Mouse (Mus musculus): ENCODE data around the gene Gatad2b. TPM values are rescaled to one million over a fixed set of nuclear protein-coding genes. Genes with fewer than 3 reads are reported as not detected.

Gatad2b gene
- polyA plus RNA-seq, 1 experiment = 26.0 TPM

DNA sequence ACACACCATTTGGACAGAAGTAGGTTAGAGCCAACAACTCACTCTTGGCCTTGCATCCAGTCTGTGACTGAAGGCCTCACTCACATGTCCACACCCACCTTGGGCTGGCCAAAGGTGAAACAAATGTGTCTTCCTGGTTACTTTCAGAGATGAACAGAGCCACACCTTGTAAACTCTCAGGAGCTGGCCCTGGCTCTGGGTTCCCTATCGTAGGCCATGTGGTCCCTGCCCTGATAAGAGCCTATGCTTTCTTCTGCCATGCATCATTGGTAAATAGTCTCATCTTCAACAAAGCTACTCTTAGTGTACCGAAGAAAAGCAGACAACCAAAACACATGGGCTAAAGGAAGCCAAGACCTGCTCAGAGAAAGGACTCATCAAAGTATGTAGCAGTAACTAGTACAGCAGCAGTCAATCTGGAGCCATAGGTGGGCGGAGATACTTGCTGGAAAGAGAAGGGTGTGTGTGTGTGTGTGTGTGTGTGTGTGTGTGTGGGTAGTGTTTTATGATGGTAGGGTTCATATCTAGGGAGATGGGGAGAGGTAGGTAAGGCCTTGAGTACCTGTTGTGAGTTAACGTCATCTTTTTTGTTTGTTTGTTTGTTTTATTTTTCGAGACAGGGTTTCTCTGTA, 74.1 kb downstream of the Gatad2b start:
- Histone ChIP-seq H3K4me1 (ENCODE audit: control insufficient read depth, insufficient read depth, low read length) (no peaks in the 10 kb centered on the region), H3K4me3 (replicated peaks; ENCODE audit: extremely low read depth, low read depth, low read length) (no peak overlapping the region)
- 81% methylated on average over 5 of the region's 5 CpGs for WGBS
- DNase-seq = no peak
- no peak for TF ChIP-seq POLR2A (IDR thresholded peaks at IDR 0.05; ENCODE audit: borderline replicate concordance, extremely low read depth, low read depth, low read length)
- TF ChIP-seq CTCF (IDR thresholded peaks at IDR 0.05; ENCODE audit: insufficient read depth, low read length) = no peak

DNA sequence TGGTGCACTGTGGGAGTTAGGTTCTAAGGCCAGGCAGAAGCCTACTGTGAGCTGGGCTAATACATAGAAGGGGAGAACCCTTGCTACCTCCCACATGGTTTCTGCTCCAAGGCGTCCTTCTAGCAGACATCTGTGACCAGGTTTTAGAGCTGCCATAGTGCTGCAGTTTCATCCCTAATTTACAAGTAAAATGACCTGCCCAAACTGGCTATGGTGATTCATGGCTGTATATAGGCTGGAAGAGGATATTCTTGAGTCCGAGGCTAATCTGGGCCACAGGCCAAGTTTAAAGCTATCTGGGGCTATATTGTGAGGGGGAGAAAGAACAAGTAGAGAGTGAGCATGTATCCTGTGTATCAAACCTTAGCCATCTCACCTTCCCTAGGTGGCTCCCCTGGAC, 76.1 kb downstream of the Gatad2b start:
- 41% methylated on average over 2 of the region's 2 CpGs for WGBS
- DNase-seq = no peak
- TF ChIP-seq POLR2A (IDR thresholded peaks at IDR 0.05; ENCODE audit: borderline replicate concordance, extremely low read depth, low read depth, low read length) (no peak), CTCF (IDR thresholded peaks at IDR 0.05; ENCODE audit: insufficient read depth, low read length) (no peak)
- Histone ChIP-seq H3K4me3 (replicated peaks; ENCODE audit: extremely low read depth, low read depth, low read length) (no peak overlapping the region), H3K4me1 (ENCODE audit: control insufficient read depth, insufficient read depth, low read length) (no peaks in the 10 kb centered on the region)

DNA sequence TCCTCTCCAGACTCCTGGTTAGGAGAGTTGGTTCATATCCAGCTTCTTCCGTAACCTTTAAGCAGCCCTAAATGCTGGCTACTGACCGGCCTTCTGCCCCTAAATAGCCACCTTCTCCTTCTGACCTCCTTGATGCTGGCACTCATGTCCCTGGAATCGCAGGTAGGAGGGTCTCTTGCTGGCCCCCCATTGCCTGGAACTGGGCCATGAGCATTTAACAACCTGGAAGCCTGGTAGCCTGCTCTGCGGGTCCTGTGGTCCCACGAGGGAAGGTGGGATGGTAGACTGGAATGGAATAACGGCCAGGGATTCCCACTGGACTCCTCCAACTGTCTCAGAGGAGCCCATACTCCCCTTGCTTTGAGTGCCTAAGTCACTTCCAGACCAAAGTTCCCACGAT, 78.9 kb downstream of the Gatad2b start:
- 74% methylated on average over 7 of the region's 7 CpGs for WGBS
- TF ChIP-seq POLR2A (IDR thresholded peaks at IDR 0.05; ENCODE audit: borderline replicate concordance, extremely low read depth, low read depth, low read length) (no peak), CTCF (IDR thresholded peaks at IDR 0.05; ENCODE audit: insufficient read depth, low read length) (no peak)

DNA sequence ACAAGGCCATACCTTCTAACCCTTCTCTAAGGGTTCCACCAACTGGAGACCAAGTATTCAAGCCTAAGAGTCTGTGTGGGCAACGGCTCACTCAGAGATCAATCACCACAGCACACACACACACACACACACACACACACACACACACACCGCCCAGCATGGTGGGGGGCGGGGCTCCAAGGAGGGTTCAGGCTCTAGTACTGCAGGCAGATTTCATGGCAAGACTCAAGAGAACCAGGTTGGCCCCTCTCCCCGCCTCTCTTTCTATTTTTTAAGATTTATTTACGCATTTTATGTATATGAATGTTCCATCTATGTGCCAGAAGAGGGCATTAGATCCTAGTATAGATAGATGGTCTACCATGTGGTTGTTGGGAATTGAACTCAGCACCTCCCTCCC, 79.8 kb downstream of the Gatad2b start:
- Histone ChIP-seq H3K4me3 (replicated peaks; ENCODE audit: extremely low read depth, low read depth, low read length) (no peak overlapping the region), H3K4me1 (ENCODE audit: control insufficient read depth, insufficient read depth, low read length) (no peaks in the 10 kb centered on the region)
- 52% methylated on average over 5 of the region's 5 CpGs for WGBS
- DNase-seq = no peak
- TF ChIP-seq POLR2A (IDR thresholded peaks at IDR 0.05; ENCODE audit: borderline replicate concordance, extremely low read depth, low read depth, low read length) = no peak
- no peak for TF ChIP-seq CTCF (IDR thresholded peaks at IDR 0.05; ENCODE audit: insufficient read depth, low read length)

More for the DNA sequence above, 78.9 kb downstream of the Gatad2b start:
- DNase-seq = no peak
- no peak overlapping the region for H3K4me3 ChIP-seq (replicated peaks; ENCODE audit: extremely low read depth, low read depth, low read length)
- H3K4me1 ChIP-seq (ENCODE audit: control insufficient read depth, insufficient read depth, low read length) = no peaks in the 10 kb centered on the region

DNA sequence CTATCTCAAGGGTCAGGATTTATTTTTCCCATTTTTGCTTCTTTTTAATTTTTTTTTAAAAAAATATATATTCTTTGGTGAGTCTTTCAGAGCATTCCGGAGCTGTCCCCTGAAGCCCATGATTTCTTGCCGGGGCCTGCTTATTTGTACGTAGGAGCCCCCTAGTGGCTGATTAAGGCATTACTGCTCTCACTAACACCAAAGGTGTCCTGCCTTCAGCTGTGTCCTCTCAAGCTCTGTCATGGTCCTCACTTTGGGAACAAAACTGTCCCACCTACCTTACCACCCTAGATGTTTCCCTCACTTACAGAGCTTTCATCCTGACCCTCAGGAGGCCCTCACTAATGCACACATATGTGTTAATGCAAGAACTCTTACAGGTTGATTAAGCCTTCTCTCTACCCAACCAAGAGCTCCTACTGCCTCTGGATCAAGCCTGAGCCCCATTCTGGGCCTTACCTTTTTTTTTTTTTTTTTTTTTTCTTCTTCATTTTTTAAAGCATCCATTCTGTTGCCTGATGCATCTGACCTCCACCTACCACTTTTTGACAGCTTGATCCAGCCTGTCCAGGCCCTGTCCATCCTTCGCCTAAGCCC, 80.6 kb downstream of the Gatad2b start:
- WGBS = 25% methylated on average over 4 of the region's 4 CpGs
- TF ChIP-seq CTCF (IDR thresholded peaks at IDR 0.05; ENCODE audit: insufficient read depth, low read length) = peak; percentile 66
- no peak for TF ChIP-seq POLR2A (IDR thresholded peaks at IDR 0.05; ENCODE audit: borderline replicate concordance, extremely low read depth, low read depth, low read length)
- DNase-seq = peak; percentile 70
- Histone ChIP-seq H3K4me3 (replicated peaks; ENCODE audit: extremely low read depth, low read depth, low read length) (no peak overlapping the region), H3K4me1 (ENCODE audit: control insufficient read depth, insufficient read depth, low read length) (no peaks in the 10 kb centered on the region)

DNA sequence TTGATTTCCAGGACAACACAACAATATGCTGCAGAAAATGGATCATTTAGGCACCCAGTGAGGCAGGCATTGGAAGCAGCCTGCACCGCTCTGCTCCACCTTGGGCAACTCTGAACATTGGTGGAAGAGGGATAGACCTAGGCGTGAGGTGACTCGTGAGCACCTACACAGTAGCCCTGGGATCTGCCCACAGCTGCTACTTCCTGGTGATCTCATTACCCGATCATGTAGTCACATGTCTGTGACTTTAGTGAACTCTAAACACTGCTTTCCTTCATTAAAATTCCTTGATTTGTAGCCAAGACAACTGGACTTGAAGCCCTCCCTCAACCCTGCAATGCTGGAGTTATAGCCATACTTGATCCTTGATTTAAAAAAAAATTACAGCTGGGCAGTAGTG, 81.4 kb downstream of the Gatad2b start:
- 61% methylated on average over 4 of the region's 4 CpGs for WGBS
- TF ChIP-seq CTCF (IDR thresholded peaks at IDR 0.05; ENCODE audit: insufficient read depth, low read length) (no peak), POLR2A (IDR thresholded peaks at IDR 0.05; ENCODE audit: borderline replicate concordance, extremely low read depth, low read depth, low read length) (no peak)
- no peak overlapping the region for H3K4me3 ChIP-seq (replicated peaks; ENCODE audit: extremely low read depth, low read depth, low read length)
- no peak for DNase-seq
- H3K4me1 ChIP-seq (ENCODE audit: control insufficient read depth, insufficient read depth, low read length) = no peaks in the 10 kb centered on the region

DNA sequence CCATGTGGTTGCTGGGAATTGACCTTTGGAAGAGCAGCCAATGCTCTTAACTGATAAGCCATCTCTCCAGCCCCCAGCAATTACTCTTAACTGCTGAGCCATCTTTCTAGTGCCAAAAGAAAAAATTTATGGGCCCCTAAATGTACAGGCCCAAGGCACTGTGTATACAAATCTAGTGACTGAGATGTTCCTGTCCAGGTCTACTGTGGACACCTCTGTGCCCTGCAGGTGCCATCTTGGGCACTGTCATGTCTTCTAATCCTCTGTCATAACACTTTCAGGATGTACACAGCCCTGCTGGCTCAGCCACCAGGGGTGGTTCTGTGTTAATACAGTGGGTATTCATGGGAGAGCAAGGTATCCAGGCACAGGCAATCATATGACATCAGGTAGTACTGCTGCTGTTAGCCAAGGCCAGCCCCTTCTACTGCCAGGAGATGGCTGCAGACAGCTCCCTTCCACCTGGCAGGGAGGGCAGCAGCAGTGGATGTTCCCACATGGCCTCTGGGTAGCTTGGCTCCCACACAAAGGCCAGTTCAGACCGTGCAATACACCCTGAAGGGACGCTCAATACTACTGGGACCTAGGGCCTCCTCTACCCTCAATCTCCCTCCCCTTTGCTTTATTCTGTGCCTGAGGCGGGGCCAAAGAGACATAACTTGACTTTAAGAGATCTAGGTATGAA, 82.7 kb downstream of the Gatad2b start:
- no peak for TF ChIP-seq CTCF (IDR thresholded peaks at IDR 0.05; ENCODE audit: insufficient read depth, low read length)
- no peak for TF ChIP-seq POLR2A (IDR thresholded peaks at IDR 0.05; ENCODE audit: borderline replicate concordance, extremely low read depth, low read depth, low read length)
- WGBS = 62% methylated on average over 3 of the region's 3 CpGs
- Histone ChIP-seq H3K4me1 (ENCODE audit: control insufficient read depth, insufficient read depth, low read length) (no peaks in the 10 kb centered on the region), H3K4me3 (replicated peaks; ENCODE audit: extremely low read depth, low read depth, low read length) (no peak overlapping the region)
- no peak for DNase-seq

DNA sequence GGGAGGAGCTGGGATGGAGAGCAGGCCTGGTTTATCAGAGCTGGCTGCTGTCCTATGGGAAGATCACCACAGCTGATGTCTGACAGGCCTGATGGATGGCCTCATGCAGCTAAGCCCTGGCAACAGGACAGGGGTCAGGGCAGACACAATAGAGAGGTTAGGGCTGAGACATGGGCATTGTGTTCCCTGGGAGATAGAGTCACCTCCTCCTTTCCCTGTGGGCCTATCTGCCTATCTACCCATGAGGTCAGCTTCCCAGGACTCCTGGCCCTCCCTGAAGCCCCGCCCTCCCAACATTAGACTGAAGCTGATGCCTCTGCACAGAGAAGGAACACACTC, 83.2 kb downstream of the Gatad2b start:
- no peak for DNase-seq
- 72% methylated on average over 1 of the region's 1 CpGs for WGBS
- TF ChIP-seq CTCF (IDR thresholded peaks at IDR 0.05; ENCODE audit: insufficient read depth, low read length) (no peak), POLR2A (IDR thresholded peaks at IDR 0.05; ENCODE audit: borderline replicate concordance, extremely low read depth, low read depth, low read length) (no peak)
- Histone ChIP-seq H3K4me1 (ENCODE audit: control insufficient read depth, insufficient read depth, low read length) (no peaks in the 10 kb centered on the region), H3K4me3 (replicated peaks; ENCODE audit: extremely low read depth, low read depth, low read length) (no peak overlapping the region)

DNA sequence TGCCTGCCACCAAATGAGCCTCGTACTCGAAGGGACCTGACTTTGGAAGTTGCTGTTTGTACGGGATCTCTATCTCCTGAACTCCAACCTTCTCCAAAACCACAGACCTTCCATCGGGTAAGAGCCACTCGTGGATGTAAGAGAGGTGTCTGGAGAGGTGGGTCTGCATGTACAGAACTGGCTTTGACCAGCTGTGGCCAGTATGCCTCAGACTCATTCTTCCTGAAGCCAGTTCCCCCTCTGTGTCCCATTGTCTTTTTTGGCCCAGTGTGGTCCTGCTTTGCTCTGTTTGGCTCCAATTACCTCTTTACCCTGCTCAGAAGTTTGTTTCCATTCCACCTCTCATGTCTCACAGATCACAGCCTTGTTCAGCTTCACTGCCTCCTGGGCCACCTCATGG, 85.5 kb downstream of the Gatad2b start:
- 74% methylated on average over 5 of the region's 5 CpGs for WGBS
- DNase-seq = no peak
- no peak for TF ChIP-seq CTCF (IDR thresholded peaks at IDR 0.05; ENCODE audit: insufficient read depth, low read length)
- TF ChIP-seq POLR2A (IDR thresholded peaks at IDR 0.05; ENCODE audit: borderline replicate concordance, extremely low read depth, low read depth, low read length) = no peak
- Histone ChIP-seq H3K4me1 (ENCODE audit: control insufficient read depth, insufficient read depth, low read length) (no peaks in the 10 kb centered on the region), H3K4me3 (replicated peaks; ENCODE audit: extremely low read depth, low read depth, low read length) (no peak overlapping the region)

DNA sequence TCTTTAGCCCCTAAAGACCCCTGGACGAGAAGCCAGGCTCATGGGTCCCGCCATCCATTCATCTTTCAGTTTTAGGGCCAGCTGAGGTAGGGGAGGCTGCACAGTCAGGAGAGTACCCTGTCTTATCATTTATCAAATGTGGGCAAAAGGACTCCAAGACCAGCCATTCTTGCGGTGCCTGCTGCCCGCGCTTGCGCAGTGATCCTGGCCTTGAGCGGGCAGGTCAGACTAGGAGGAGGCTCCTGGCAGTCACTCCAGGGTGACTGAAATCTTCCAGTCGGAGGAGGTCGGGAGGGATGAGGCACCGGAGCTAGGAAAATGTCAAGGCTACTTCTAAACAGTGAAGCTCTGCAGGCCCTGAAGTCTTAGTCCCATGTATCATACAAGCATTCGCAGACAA, 88.7 kb downstream of the Gatad2b start:
- DNase-seq = no peak
- WGBS = 62% methylated on average over 11 of the region's 11 CpGs
- no peak for TF ChIP-seq CTCF (IDR thresholded peaks at IDR 0.05; ENCODE audit: insufficient read depth, low read length)
- TF ChIP-seq POLR2A (IDR thresholded peaks at IDR 0.05; ENCODE audit: borderline replicate concordance, extremely low read depth, low read depth, low read length) = no peak
- Histone ChIP-seq H3K4me3 (replicated peaks; ENCODE audit: extremely low read depth, low read depth, low read length) (no peak overlapping the region), H3K4me1 (ENCODE audit: control insufficient read depth, insufficient read depth, low read length) (no peaks in the 10 kb centered on the region)
